Mouse (Mus musculus): ENCODE measurements around the gene Ddb2.
A peak's percentile ranks its signal among the peaks of the same experiment; 100 is the strongest.

Gene Ddb2

DNA sequence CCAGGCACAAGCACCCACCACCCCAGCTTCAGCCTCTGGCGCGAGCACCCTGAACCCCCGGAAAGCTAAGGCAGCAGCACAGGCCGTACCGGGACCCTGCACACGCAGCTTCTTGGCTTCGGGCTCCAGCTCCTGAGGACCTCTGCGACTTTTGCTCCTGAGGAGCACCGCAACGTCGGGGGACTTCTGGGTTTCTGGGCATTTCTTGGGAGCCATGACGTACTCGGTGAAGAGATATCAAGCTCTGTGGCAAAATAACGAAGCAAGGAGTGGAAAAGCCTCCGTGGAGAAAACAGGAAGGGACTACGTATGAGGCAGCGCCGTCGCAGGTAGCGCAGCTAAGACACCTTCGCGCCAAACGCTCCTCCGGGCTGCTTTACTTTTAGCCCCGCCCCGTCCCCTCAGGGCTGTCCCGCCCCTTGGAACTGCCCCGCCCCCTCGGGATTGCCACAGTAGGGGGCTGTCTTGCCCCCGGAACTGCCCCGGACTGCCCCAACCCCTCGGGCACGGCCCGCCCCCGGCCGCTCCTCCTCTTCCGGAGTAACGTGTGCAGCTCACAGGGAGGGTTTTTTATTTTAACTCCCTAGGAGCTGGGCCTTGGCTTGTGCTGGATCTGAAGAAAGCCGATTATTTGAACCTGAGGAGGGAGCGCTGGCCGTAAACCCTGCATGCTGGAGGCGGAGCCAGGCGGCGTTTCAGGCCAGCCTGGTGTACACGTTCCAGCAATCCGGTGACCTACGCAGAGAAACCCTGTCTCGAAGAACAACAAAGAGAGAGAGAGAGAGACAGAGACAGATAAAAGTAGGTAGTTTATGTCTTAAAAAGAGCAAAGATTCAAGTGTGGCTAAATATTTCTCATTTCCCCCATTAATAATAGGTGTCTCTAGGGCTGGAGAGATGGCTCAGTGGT, at the start of gene Ddb2:
Gene Ddb2, minus strand, starts transcription at position 382 of the 910 bp plus-strand sequence.
- DNase-seq, result peak; percentile 94

DNA sequence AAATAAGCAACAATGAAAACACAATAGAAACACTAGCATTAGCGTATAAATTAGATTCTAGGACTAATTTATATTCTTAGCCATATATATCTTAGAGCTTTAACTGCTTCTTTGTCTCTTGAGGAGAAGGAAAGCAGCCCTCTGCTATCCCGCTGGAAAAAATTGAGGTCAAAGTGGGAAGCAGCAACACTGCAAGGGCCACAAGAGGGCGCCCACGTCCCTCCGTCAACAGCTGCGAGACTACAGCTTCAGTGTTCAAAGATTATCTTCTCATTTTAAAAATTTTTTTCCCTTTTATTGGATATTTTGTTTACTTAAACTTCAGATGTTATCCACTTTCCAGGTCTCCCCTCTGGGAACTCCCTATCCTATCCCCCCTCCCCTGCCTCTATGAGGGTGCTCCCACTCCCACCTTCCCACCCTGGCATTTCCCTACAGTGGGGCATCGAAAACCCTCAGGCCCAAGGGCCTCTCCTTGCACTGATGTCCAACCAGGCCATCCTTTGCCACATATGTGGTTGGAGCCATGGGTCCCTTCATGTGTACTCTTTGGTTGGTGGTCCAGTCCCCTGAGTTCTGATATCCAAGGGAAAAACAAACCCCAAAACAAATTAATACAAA, 49.2 kb upstream of the Ddb2 start:
- peak; percentile 90 for DNase-seq

DNA sequence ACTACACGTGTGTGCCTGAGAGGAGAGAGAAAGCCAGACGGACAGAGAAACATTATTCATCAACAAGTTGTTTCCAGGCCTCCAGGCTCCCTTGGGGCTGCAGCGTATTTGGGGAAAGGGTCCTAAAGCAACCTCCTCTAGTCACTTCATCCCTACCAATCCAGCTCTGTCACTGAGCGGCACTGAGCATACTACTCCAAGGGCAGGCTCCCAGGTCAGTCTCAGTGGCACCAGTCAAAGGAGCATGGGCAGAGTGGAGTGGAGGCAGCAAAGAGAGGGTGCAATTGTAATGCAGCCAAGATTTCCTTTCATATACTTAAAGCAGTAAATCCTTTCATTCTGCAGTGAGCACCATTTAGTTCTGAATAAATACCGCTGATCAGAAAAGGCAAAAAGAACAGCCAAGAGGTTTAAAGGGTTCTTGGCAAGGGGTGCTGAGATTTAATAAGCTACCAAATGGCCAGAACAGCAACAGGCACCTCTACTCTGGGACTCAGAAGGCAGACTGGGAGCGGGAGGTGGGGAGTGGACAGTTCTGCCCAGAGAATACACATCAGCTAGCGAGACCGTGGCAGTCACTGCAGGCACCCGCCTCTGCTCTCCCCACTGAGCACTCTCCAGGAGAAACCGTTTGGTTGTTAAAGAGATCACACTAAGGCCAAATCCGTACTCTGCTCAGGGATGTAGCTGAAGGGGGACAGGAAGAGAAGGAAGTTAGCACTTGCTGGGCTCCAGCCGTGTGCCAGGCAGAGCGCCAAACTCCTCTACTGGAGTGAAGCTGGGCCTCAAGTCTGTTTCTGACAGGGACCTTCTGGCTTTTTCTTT, 47.8 kb upstream of the Ddb2 start:
- peak; percentile 47 for DNase-seq

DNA sequence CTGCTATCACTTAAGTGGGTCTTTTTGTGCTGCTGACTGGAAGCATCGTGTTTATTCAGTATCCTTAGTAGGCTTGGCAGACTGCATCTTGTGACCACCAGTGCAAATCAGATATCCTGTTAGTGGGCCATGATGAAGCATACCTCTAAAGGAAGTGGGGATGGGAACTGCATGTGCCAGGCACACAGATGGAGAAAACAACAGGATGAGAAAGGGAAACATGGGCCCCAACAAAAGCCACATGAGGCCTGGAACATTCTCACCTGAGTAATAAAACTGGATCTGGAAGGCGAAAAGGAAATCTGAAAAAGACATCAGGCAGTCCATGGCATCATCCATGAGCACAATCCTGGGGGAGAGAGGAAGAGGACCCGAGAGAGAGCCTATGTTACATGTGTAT, 47.2 kb upstream of the Ddb2 start:
- no peak for DNase-seq

DNA sequence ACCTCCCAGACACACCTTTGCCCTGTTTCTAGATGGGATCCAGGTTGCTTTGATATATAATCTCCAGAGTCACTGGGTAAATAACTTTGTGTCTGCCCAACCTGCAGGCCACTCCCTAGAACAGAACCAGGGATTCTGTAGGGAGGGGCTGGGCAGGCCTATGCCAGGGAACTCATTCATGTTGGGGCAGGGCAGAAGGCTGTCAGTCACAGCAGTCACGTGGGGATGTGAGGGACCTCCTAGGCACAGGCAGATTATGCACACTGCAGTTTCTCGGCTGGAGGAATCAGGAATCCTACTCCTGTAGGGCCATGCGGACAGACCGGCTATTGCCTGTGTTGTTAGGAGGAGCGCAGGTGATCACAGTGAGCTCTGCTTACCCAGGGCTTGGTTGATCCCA, 44.6 kb upstream of the Ddb2 start:
- DNase-seq, result peak; percentile 50

DNA sequence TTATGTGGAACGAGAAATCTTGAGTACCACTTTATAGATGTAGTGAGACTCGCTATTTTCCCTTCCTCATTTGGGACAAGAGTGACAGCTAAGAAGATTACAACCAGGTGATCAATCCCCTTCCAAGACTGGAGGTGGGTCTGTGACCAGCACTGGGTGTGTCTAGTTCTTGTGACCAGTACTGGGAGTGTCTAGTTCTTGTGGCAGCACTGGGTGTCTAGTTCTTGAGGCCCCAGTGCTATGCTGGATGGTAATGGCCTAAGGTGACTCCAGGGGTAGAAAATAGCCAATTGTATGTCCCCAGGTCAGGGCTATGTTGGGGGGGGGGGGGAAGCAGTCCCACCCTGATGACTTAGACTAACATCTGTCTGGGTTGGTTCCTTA, 42.6 kb upstream of the Ddb2 start:
- no peak for DNase-seq

DNA sequence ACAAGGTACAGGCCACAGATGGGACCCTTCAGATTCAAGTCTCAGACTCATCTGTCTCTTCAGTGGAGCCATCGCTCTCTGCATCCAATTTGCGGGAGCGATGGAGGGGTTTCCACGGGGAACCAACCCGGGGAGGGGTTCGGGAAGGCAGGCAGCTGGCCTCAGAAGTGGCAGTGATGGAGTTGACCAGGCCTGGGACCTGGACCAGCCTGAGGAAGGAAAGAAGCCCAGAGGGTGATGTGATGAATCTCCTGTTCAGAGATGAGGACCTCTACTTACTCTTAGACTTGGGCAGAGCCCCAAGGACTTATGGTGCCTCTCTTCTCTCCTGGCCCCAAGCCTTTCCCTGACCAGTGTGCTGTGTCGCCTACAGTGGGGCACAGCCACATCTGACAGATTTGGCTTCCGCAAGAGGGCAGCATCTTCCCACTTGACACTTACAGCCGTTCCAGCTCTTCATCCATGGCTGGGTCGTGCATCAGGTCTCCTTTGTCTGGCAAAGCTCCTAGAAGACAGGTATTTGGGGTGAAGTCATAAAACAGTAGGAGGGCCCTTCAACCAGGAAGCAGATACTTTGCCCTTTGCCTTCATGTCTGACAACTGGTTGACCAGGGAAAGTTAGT, 42.1 kb upstream of the Ddb2 start:
- DNase-seq, result peak; percentile 77

DNA sequence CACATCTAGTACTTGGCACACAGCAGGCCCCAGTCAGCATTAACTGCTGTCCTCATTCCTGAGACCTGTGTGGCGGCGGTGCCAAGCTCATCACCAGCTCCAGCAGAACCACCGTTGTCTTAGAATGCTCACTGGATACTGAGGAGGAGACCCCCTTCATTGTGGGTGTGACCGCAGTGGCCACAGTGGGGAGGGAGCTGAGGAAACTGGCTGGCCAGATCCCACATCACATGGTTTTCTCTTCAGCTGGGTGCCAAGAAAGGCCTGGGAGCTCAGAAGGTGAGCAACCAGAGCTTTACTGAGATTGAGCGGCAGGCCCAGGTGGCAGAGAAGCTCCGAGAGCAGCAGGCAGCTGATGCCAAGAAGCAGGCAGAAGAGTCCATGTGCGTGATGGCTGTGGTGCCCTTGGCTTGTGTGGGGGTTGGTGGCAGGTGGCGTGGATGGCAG, 32.9 kb upstream of the Ddb2 start:
- DNase-seq, result no peak

DNA sequence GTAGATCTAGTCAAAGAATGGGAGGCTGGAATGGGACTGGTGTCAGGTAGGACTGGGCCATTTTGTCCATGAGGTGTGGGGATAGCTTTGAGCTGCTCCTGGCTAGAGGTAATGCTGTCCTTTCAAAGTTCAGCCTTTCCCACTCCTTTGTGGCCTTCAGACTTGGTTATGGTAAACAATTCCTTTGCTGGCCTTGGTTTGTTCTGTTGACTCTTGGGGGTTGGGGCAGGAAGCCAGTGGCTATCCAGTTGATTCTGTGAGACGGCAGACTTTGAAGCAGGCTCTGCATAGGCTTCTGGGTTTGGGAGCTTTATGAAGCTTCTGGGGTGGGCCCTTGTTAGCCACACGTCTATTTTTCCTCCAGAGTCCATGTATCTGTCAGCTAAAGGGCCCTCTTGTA, 31.9 kb upstream of the Ddb2 start:
- DNase-seq, result no peak

DNA sequence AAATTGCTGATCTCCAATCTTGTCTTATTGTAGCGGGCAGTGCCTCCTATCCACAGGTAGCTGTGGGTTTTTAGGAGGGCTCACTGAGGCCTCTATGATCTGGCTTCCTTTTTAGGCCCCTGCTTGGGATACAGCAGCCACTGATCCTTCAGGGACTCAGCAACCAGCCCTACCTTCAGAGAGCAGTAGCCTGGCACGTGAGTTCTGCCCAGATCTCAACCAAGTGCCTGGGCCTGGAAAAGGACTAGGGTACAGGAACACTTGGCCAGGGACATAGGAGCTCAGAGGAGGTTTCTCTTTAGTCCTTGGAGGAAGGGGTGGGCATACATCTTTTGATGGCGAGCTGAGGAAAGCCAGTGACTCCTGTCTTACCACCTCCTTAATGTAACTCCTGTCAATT, 31.3 kb upstream of the Ddb2 start:
- DNase-seq, result no peak

DNA sequence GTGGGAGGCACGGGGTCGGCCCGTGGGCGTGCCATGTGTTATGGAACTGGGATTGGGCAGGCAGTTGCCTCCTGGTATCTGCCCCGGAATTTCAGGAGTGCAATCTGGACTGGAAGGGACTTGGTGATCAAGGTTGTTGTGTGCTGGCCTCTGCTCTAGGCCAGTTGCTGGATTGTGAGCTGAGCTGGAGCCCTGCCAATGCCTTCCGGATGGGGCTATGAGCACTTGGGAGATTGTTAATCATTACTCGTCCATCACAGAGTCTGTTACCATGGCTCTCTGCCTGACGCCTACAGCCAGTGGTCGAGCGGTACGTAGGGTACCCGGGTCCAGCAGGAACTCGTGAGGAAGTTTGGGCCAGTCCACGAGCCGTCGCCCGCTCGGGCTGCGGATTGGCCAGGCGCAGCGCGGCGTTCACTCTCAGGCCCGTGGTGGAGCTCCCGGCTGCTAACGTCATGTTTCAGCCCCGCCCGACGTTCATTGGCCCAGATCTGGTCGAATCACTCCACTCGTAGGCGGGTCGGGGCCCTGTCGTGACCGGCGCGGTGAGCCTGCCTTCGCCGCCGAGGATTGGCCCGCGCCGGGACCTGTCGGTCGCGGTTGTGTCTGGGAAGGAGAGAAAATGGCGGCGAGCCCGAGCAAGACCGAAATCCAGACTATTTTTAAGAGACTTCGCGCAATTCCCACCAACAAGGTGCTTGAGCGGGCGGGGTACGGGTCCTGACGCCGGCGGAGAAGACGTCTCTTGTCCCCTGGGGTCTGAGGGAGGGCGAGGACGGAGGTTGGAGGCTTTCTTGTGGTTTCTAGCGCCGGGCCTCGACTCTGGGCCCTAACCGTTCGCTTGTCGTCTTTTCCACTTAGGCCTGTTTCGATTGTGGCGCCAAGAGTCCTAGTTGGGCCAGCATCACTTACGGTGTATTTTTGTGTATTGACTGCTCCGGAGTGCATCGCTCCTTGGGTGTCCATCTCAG, 28.2 kb upstream of the Ddb2 start, which contains the start of gene Arfgap2:
Gene Arfgap2, plus strand, starts transcription at position 264 of the 971 bp plus-strand sequence.
- DNase-seq, result peak; percentile 99

DNA sequence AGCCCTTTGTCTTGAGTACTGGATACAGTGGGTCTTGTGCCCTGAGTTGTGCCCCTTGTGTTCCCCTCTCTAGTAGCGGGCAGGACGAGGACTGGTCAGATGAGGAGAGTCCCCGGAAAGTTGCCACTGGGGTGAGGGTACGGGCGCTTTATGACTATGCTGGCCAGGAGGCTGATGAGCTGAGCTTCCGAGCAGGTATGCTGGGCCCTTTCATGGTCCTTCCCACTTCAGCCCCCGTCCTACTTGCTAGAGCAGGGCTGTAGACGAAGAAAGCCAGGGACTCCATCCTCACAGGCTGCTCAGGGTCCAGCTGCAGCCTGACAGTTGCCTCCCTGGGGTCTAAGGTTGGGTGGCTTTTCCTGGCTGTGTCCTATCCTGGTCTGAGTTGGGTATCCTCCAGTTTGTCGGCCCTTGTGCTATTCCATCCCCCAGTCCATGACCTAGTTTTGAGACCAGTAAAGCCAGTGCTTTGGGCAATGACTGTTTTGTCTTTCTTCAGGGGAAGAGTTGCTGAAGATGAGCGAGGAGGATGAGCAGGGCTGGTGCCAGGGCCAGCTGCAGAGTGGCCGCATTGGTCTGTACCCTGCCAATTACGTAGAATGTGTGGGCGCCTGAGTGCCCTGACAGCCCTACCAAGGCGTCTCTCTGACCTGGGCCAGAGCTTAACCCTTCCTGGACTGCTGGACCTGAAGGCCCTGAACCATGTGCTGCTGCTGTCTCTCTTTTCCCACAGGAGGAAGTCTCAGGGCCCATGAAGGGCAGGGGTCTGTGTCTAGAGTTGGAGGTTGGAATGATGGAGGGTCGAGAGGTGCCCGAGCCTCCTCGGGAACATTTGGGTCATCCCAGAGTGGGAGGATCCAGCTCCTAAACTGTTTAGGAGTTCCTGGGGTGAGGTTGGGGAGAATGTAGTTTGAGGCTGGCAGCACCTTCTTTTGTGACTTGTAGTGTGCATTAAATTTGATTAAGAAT, 27.2 kb upstream of the Ddb2 start:
- no peak for DNase-seq

DNA sequence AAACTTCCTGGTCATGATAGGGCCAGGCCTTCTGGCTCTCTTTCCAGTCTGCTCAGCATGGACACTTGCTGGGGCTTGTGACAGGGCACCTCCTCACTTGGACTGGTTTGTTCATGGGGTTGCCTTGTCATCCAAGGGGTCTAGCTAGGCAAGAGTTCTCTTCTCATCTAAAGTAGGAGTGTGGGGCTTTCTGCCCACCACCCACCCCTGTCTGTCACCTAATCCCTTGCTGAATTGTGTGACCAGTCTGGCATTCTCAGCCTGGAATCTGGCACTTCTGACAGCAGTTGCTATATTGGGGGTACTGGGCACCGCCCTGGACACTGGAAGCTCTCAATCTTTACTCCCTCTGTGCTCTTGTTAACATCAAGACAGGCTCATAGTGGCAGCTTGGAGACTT, 22.7 kb upstream of the Ddb2 start:
- no peak for DNase-seq

DNA sequence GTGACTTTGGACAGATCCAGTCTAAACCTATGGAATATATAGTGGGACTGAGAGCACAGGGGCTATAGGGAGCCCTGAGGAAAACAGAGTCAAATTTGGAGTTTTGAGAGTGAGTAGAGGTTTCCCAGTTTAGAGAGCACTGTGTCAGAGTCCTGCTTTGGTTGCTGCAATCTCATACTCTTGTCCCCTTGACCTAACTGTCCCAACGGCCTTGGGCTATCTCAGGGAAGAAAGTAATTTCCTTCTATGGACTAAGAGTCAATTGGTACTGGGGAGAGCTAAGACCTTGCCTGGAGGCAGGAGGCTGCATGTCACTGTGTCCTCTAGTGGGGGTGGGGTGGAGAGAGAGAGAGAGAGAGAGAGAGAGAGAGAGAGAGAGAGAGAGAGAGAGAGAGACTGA, 22.0 kb upstream of the Ddb2 start:
- no peak for DNase-seq

DNA sequence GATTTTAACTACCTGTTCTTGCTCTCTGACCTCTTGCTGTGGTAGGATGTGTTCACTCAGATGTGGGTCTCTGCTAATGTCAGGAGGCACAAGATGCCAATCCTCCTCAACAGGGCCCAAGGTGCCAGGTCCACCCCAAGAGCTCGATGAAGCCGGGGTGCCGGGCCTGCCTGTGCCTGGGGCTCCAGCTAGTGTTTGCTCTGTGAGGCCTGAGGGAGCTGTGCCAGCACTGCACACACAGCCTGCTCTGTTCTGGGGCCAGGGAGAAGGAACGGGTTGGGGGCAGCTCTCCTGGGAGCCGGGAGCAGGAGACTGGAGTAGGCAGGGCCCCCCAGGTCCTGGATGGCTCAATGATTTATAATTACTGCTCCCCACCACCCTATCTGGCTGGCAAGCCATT, 21.3 kb upstream of the Ddb2 start:
- no peak for DNase-seq

DNA sequence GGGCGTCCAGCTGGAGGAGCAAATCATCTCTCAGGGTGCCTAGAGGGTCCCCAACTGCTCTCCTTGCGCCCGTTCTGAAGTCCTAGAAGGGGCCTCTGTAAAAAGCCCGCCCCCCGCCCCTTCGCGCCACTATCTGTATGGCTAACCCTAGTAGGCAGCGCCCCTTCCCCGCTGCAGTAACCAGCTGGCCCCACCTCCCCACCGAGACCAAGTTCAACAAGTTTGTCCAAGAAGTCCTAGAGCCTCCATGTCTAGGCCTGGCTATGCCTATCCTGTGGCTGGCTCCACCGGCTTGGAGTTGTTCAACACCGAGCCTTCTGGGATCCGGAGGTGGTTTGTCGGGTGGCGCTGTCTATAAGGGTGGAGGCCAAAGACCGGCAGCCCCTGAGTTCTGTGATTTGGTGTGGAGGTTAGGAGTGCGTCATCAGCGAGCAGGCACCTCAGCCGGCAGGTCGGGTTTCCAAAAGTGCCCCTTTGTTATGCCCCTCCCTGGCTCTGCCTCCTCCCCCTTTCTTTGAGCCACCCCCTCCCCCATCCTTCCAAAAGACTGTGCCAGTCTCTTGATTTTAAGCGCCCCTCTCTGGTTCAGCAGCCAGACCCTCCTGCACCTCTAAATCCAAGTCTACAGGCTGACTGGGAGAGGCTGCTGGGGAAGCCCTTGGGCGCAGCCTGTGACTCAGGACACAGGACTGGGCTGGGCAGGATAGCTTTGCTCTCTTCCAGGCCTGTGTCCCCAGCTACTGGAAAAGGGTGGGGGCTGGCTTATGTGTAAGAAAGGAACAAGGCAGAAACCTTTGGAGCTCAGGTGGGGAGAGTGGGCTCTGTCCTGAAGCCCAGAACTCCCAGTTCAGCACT, 20.6 kb upstream of the Ddb2 start:
- no peak for DNase-seq

DNA sequence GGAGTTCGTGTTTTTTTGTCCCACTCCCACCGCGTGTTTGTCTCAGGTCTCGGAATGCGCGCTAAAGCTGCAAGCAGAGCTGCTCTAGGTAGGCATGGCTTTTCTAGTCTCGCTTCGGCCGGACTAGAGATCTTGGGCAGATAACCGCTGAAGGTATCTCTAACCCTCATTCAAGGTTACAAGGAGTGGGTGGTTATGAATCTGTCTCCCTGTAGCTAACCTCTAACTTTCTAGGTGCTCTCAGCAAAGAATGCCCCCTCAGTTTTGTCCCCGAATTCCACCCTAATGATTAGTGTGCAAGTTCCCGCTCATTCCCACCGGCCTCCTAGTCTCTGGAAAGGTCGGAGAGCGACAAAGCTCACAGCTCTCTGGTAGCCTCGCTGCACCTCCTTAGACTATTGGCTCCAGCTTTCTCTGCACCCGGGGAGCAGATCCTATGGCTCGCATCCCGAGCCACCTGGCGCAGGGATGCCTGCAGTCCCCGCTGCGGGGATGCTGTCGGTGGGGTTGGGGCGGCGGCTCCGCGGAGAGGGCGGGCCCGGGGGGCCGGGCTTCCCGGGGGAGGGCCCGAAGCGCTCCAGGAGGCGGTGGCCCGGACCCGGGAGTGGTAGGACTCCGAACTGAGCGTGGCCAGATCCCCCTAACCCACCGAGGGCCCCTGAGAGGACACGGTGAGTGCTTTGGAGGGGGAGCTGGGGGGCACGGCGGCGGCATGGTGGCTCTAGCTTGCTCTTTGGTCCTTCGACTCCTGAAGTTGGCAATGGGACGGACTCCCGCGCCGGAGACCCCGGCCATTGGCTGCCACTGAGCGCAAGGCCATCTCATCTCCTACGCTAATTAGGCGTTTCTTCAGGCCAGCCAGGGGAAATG, 19.7 kb upstream of the Ddb2 start:
- peak; percentile 65 for DNase-seq

DNA sequence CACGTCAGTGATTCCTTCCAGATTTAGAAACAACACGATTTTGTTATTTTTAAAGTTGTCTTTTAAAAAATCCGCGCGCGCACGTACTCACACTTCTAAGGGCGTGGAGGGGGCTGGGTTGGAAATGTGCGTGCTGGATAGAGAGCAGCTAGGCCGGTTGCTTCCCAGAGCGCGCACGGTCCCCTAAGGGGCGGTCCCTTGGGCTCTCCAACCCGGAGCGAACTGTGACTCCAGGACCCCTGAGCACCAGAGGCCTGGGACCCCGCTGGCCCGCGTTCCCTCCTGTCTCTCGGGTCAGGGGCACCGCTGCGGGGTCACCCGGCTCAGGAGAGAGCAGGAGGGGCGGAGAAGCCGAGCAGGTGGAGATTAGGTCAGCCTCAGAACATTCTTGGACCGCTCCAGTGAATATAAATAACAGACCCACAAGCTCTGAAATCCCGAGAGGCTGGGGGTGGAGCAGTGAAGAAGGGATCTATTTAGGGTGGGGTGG, 18.9 kb upstream of the Ddb2 start, which contains the start of gene Pacsin3:
Gene Pacsin3, plus strand, starts transcription at position 294 of the 490 bp plus-strand sequence.
- DNase-seq, result no peak
